Mouse (Mus musculus) adrenal gland, postnatal 14 days (tissue): ENCODE measurements around the gene Bahd1. TPM values are rescaled to one million over a fixed set of nuclear protein-coding genes. Genes with fewer than 3 reads are reported as not detected.

Experiments
- DNase-seq: peaks from one replicate; pipeline ENCODE4 v3.0.0; 2021; ENCODE audit warnings: mixed read lengths
- total RNA-seq: library from RNA; stranded (reverse); gene quantifications from 2 replicates; pipeline ENCODE4 v1.2.3, GENCODE M21; 2021

The Bahd1 gene
- total RNA-seq, 1 experiment from 2014 or later = 33.7 TPM

GRCm38 (mm10) chr2:118941341-118941740, 41.2 kb downstream of the Bahd1 start:
- no peak for DNase-seq

DNA sequence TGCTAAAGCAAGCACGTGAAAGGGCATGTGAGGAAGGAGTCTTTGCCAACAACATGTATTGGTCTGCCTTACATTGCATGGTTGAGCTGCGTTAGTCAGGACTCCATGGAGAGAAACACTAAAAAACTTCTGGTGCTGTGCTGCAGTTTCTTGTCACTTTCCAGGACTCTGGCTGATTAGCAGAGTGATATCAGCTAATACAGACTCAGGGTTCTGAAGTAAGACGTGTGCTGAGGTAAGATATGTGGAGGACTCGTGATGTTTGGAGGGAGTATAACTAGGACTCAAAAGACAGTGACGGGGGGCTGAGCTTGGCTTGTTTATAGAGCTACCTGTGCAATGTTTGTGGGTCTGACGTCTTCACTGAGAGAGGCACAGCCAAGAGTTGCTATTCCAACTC, 43.1 kb downstream of the Bahd1 start:
- DNase-seq = no peak

DNA sequence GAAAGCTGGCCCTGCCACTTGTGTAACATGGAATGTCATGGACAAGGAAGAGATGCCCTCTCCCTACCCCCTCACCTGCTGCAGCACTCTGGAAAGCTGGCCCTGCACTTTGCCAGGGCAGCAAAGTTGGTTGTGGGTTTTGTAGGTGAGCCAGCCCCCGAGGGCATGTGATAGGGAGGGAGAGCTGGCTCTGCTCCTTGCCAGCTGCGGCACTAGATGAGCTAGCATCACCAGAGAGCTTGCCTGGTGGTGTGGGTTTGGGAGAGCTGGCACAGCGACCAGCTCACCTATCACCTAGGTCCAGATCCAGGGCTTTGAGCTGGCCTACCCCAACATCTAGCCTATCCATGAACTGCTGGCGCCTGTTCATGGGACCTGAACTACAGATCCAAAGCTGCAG, 48.6 kb downstream of the Bahd1 start:
- no peak for DNase-seq

GRCm38 (mm10) chr2:118949699-118950098, 49.5 kb downstream of the Bahd1 start:
- no peak for DNase-seq

- DNase-seq = peak; percentile 18
These were observed 56.3 kb downstream of the Bahd1 start for GRCm38 (mm10) chr2:118956497-118956896.

DNA sequence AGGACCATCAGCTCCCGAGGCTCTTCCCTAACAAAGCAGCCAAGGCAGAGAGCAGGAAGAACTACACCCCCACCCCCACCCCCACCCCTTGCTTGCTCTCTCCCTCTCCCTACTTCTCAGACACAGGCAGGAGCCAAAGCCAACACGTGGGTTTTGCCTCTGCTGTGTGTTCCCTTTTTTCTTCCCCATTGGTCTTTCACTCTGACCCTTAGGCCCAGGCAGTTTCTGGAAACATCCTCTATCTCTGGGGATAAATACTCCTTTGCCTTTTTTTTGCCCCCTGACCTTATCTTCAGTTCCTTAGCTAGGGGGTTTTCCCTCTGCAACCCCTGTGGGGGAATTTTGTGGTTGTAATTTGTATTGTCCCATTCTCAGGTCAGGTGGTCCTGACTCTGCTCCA, 59.5 kb downstream of the Bahd1 start:
- DNase-seq = no peak

DNA sequence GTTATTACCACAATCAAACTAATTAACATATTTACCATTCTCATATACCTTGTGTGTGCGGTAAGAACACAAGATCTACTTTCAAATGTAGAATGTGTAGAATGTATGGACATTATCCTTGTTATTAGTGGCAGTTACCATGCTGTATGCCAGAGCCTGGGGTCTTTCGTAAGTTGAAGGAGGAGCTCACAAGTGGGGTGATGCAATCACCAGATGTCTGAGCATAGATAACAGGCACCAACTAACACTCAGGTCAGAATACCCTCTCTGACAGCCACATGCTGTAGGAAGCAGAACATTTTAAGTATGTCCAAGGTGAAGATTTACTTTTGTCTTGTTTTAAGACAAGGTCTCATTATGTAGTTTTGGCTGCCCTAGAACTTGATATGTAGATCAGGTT, 60.2 kb downstream of the Bahd1 start:
- DNase-seq = no peak

DNA sequence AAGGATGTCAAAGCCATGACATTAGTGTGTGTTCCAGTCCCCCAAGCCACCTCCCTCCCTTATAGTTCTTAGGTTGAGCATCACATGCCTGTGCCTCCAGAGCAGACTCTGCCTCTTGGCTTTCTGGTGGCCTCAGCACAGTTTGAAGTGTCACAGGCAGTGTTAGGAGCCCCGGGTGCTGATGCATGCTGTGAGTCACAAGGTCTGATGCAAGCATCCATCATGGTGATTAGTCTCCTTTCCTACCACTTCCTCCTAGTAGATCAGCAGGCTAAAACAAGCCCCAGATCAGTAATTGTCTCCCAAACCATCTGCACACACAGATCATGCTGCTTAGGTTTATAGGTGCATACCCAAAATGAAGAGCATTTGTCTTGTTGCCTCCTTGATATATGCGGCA, 61.4 kb downstream of the Bahd1 start:
- DNase-seq = peak; percentile 73

- no peak for DNase-seq
These were observed 63.0 kb downstream of the Bahd1 start for GRCm38 (mm10) chr2:118963007-118963675.

DNA sequence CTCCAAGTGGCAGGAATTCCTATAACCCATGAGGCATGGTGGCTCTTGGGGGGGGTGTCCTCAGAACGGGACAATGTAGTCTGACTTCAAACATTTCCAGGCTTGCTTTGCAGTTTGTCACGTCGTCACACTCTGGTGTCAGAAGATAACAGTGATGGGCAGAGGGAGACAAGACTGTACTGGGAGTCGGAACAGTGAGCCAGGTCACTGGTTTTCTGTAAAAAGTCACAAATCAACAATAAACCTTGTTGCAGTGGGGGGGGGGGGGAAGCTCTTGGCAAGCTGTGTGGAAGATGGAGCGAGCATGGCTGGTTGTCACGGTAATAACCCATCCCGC, 63.5 kb downstream of the Bahd1 start:
- DNase-seq = no peak

- no peak for DNase-seq
These were observed 69.5 kb downstream of the Bahd1 start for GRCm38 (mm10) chr2:118969585-118970147.

GRCm38 (mm10) chr2:118972048-118972447, 71.9 kb downstream of the Bahd1 start:
- DNase-seq = no peak

- DNase-seq = peak; percentile 93
These were observed 72.7 kb downstream of the Bahd1 start for GRCm38 (mm10) chr2:118972687-118973376.

Other genes with a start within 250 kb of the Bahd1 start
- gene Pak6, start 237.1 kb upstream of the Bahd1 start, total RNA-seq = 10.5 and 12.7 TPM in 2 replicates
- 0.15 and 0.30 TPM in 2 replicates for gene Ankrd63, start 196.4 kb upstream of the Bahd1 start, total RNA-seq
- gene Plcb2, start 171.9 kb upstream of the Bahd1 start, total RNA-seq = 1.1 and 8.7 TPM in 2 replicates
- 28.8 and 30.0 TPM in 2 replicates for gene Inafm2, start 154.6 kb upstream of the Bahd1 start, total RNA-seq
- gene Ccdc9b, start 137.7 kb upstream of the Bahd1 start, total RNA-seq = 4.2 and 4.8 TPM in 2 replicates
- gene Phgr1, start 127.6 kb upstream of the Bahd1 start, total RNA-seq = not detected in 2 replicates
- 26.3 and 28.1 TPM in 2 replicates for gene Disp2, start 120.7 kb upstream of the Bahd1 start, total RNA-seq
- 17.8 and 17.9 TPM in 2 replicates for gene Knstrn, start 86.4 kb upstream of the Bahd1 start, total RNA-seq
- gene Ivd, start 38.4 kb upstream of the Bahd1 start, total RNA-seq = 173 and 197 TPM in 2 replicates
- gene Chst14, start 26.1 kb downstream of the Bahd1 start, total RNA-seq = 10.1 and 13.3 TPM in 2 replicates
- gene Ccdc32, start 129.0 kb downstream of the Bahd1 start, total RNA-seq = 14.8 and 16.9 TPM in 2 replicates
- 4.6 and 5.7 TPM in 2 replicates for gene Rpusd2, start 134.4 kb downstream of the Bahd1 start, total RNA-seq
- gene Knl1, start 146.7 kb downstream of the Bahd1 start, total RNA-seq = 8.1 and 8.3 TPM in 2 replicates
- 7.8 and 8.7 TPM in 2 replicates for gene Rad51, start 212.4 kb downstream of the Bahd1 start, total RNA-seq